ENCODE assay signal across 10 mouse cellular contexts in genomic region chr13:37878918-37879331, GRCm38 (mm10).
DNase-seq lines count a peak whose midpoint lies in the region; ATAC-seq lines count a peak whose summit lies in the region.
"Had no signal": no experiment of that assay in that cellular context is flagged by ENCODE, and none has a peak within 500 bp of the region (broad histone marks: within the 10 kb centered on the region; RNA-seq: fewer than 3 reads in every experiment).

No protein-coding gene starts in this region.

- H3K27me3 ChIP-seq in megakaryocyte, embryonic 14.5 days (replicated peaks), result no peaks in the 10 kb centered on the region
- no peaks in the 10 kb centered on the region for H3K27me3 ChIP-seq in erythroblast, embryonic 14.5 days (ENCODE audit: control insufficient read depth)
- H3K27me3 ChIP-seq in liver, embryonic 16.5 days (ENCODE audit: control insufficient read depth, insufficient read depth, low read depth, low read length), result no peaks in the 10 kb centered on the region
- H3K27me3 ChIP-seq in stomach, embryonic 15.5 days (replicated peaks), result no peaks in the 10 kb centered on the region
- no peaks in the 10 kb centered on the region for H3K27me3 ChIP-seq in hindbrain, embryonic 12.5 days
- H3K27me3 ChIP-seq: neural tube, embryonic 15.5 days had no signal

- peaks cover 39% of the 10 kb centered on the region for H3K36me3 ChIP-seq in megakaryocyte, embryonic 14.5 days (replicated peaks; ENCODE audit: low read length)
- peaks cover 14% of the 10 kb centered on the region for H3K36me3 ChIP-seq in erythroblast, embryonic 14.5 days (ENCODE audit: control insufficient read depth)
- no peaks in the 10 kb centered on the region for H3K36me3 ChIP-seq in liver, embryonic 16.5 days (ENCODE audit: control insufficient read depth, insufficient read depth)
- no peaks in the 10 kb centered on the region for H3K36me3 ChIP-seq in stomach, embryonic 15.5 days
- H3K36me3 ChIP-seq in hindbrain, embryonic 12.5 days, result no peaks in the 10 kb centered on the region
- H3K36me3 ChIP-seq: neural tube, embryonic 15.5 days had no signal

- no peak for ATAC-seq in megakaryocyte, adult 5-6 weeks (ENCODE audit: poor library complexity, severe bottlenecking)
- peak; percentile 77 for ATAC-seq in liver, embryonic 16.5 days (ENCODE audit: low read depth)
- peak; percentile 57 for ATAC-seq in stomach, embryonic 15.5 days (ENCODE audit: insufficient read depth, low FRiP score, low read depth)
- no peak for ATAC-seq in hindbrain, embryonic 12.5 days (ENCODE audit: low FRiP score)

- H3K27ac ChIP-seq in liver, embryonic 16.5 days (ENCODE audit: low read length), result peak overlapping the region; percentile 81
- H3K27ac ChIP-seq in stomach, embryonic 15.5 days, result peak overlapping the region; percentile 81
- no peak overlapping the region for H3K27ac ChIP-seq in hindbrain, embryonic 12.5 days
- H3K27ac ChIP-seq: neural tube, embryonic 15.5 days had no signal

- peak overlapping the region; percentile 65 for H3K4me3 ChIP-seq in megakaryocyte, embryonic 14.5 days (replicated peaks)
- peak overlapping the region; percentile 11 for H3K4me3 ChIP-seq in erythroblast, embryonic 14.5 days (replicated peaks)
- no peak overlapping the region for H3K4me3 ChIP-seq in liver, embryonic 16.5 days (ENCODE audit: low read depth, low read length)
- H3K4me3 ChIP-seq in stomach, embryonic 15.5 days (replicated peaks), result no peak overlapping the region
- no peak overlapping the region for H3K4me3 ChIP-seq in hindbrain, embryonic 12.5 days
- H3K4me3 ChIP-seq: neural tube, embryonic 15.5 days had no signal

- H3K9me3 ChIP-seq in megakaryocyte, embryonic 14.5 days, result no peaks in the 10 kb centered on the region
- no peaks in the 10 kb centered on the region for H3K9me3 ChIP-seq in erythroblast, embryonic 14.5 days (ENCODE audit: control insufficient read depth, low read length)
- no peaks in the 10 kb centered on the region for H3K9me3 ChIP-seq in liver, embryonic 16.5 days (replicated peaks; ENCODE audit: control insufficient read depth, low read length)
- no peaks in the 10 kb centered on the region for H3K9me3 ChIP-seq in stomach, embryonic 15.5 days
- no peaks in the 10 kb centered on the region for H3K9me3 ChIP-seq in hindbrain, embryonic 12.5 days (replicated peaks)
- H3K9me3 ChIP-seq: neural tube, embryonic 15.5 days had no signal

- DNase-seq in right cerebral cortex, postnatal 36 days (ENCODE audit: low spot score in 2 of 2), result no peak
- DNase-seq: cerebellum, adult 8-10 months; right cerebral cortex, postnatal 4 days had no signal

- H3K9ac ChIP-seq in liver, embryonic 16.5 days (ENCODE audit: low read depth, low read length), result peak overlapping the region; percentile 21; the same call in 1 of the 2 replicates
- no peak overlapping the region for H3K9ac ChIP-seq in stomach, embryonic 15.5 days
- H3K9ac ChIP-seq in hindbrain, embryonic 12.5 days, result no peak overlapping the region
- H3K9ac ChIP-seq: neural tube, embryonic 15.5 days had no signal

- peak overlapping the region; percentile 27 for H3K4me2 ChIP-seq in liver, embryonic 16.5 days (ENCODE audit: low read depth, low read length)
- no peak overlapping the region for H3K4me2 ChIP-seq in stomach, embryonic 15.5 days
- no peak overlapping the region for H3K4me2 ChIP-seq in hindbrain, embryonic 12.5 days (replicated peaks)
- H3K4me2 ChIP-seq: neural tube, embryonic 15.5 days had no signal

- WGBS in liver, embryonic 16.5 days (ENCODE audit: insufficient replicate concordance), result 12% methylated on average over 2 of the region's 2 CpGs
- WGBS in stomach, embryonic 15.5 days, result 51% methylated on average over 2 of the region's 2 CpGs
- 91% methylated on average over 2 of the region's 2 CpGs for WGBS in hindbrain, embryonic 12.5 days

- peaks cover 100% of the 10 kb centered on the region for H3K4me1 ChIP-seq in megakaryocyte, embryonic 14.5 days
- H3K4me1 ChIP-seq in erythroblast, embryonic 14.5 days (ENCODE audit: control insufficient read depth), result peaks cover 94% of the 10 kb centered on the region
- peaks cover 86% of the 10 kb centered on the region for H3K4me1 ChIP-seq in liver, embryonic 16.5 days (ENCODE audit: control insufficient read depth, low read depth, low read length)
- H3K4me1 ChIP-seq in stomach, embryonic 15.5 days, result peaks cover 55% of the 10 kb centered on the region
- H3K4me1 ChIP-seq in hindbrain, embryonic 12.5 days, result peaks cover 12% of the 10 kb centered on the region; the same call in 1 of the 2 replicates

Comparison
In these comparisons a context has a peak if more than half of its experiments do, and no peak if none do; other contexts are left out.
1. H3K4me3 ChIP-seq: peak in megakaryocyte, embryonic 14.5 days (single experiment) and erythroblast, embryonic 14.5 days (single experiment); none in liver, embryonic 16.5 days (single experiment), stomach, embryonic 15.5 days (single experiment) and hindbrain, embryonic 12.5 days (single experiment).
2. ATAC-seq: peak in liver, embryonic 16.5 days (single experiment) and stomach, embryonic 15.5 days (single experiment); none in megakaryocyte, adult 5-6 weeks (single experiment) and hindbrain, embryonic 12.5 days (single experiment).